ENCODE assay signal across 16 mouse cellular contexts in genomic region chr16:93546354-93546965, GRCm38 (mm10).
"Had no signal": no experiment of that assay in that cellular context is flagged by ENCODE, and none has a peak within 500 bp of the region (broad histone marks: within the 10 kb centered on the region; RNA-seq: fewer than 3 reads in every experiment).

No protein-coding gene starts in this region.

- H3K36me3 ChIP-seq: limb, embryonic 15.5 days; liver, embryonic 12.5 days; midbrain, embryonic 12.5 days; neural tube, embryonic 15.5 days had no signal

- ATAC-seq: liver, embryonic 12.5 days; midbrain, embryonic 16.5 days had no signal

- H3K4me2 ChIP-seq: limb, embryonic 15.5 days; liver, embryonic 12.5 days; midbrain, embryonic 12.5 days; neural tube, embryonic 15.5 days had no signal

- H3K4me1 ChIP-seq: liver, embryonic 12.5 days had no signal

- H3K9ac ChIP-seq: limb, embryonic 15.5 days; liver, embryonic 12.5 days; midbrain, embryonic 12.5 days; neural tube, embryonic 15.5 days had no signal

- H3K9me3 ChIP-seq: limb, embryonic 15.5 days; liver, embryonic 12.5 days; midbrain, embryonic 12.5 days; neural tube, embryonic 15.5 days had no signal

- H3K27me3 ChIP-seq: liver, embryonic 12.5 days; neural tube, embryonic 15.5 days had no signal

- DNase-seq: kidney, adult 2 months; kidney, postnatal 36 days; layer of hippocampus, adult 9-11 months; layer of hippocampus, postnatal 36 days; lung, postnatal 10 days; right cerebral cortex, postnatal 4 days; spleen, adult 18-20 months; thymus, adult 2 months; thymus, postnatal 25 days had no signal

- H3K4me3 ChIP-seq: limb, embryonic 15.5 days; liver, embryonic 12.5 days; midbrain, embryonic 12.5 days; myocyte; neural tube, embryonic 15.5 days had no signal

- H3K27ac ChIP-seq: kidney, postnatal 0 days; limb, embryonic 15.5 days; liver, embryonic 12.5 days; midbrain, embryonic 12.5 days; neural tube, embryonic 15.5 days had no signal
